Comparison of ENCODE assay signal across 8 mouse cellular contexts in genomic region chr7:46667256-46667655, GRCm38 (mm10). TPM values are rescaled to one million over a fixed set of nuclear protein-coding genes. Genes with fewer than 3 reads are reported as not detected.
A peak's percentile ranks its signal among the peaks of the same experiment; 100 is the strongest.
DNase-seq lines count a peak whose midpoint lies in the region; ATAC-seq and TF ChIP-seq lines count a peak whose summit lies in the region.

No protein-coding gene starts in this region.

- no peak overlapping the region for H3K9ac ChIP-seq in kidney, postnatal 0 days (ENCODE audit: low read depth, low read length)
- H3K9ac ChIP-seq in midbrain, postnatal 0 days (replicated peaks; ENCODE audit: low read length, poor library complexity, severe bottlenecking), result no peak overlapping the region

- H3K27ac ChIP-seq in kidney, postnatal 0 days, result no peak overlapping the region
- no peak overlapping the region for H3K27ac ChIP-seq in midbrain, postnatal 0 days (ENCODE audit: low read depth, low read length)

- no peak for ATAC-seq in kidney, postnatal 0 days (replicated peaks; ENCODE audit: low FRiP score, low read depth)
- 0 out of 2 replicates have a peak, but pooled peaks have one; percentile 44 for ATAC-seq in midbrain, postnatal 0 days (ENCODE audit: low FRiP score)

- H3K4me2 ChIP-seq in kidney, postnatal 0 days (ENCODE audit: low read length), result peak overlapping the region; percentile 32; the same call in 1 of the 2 replicates
- H3K4me2 ChIP-seq in midbrain, postnatal 0 days (ENCODE audit: low read depth, low read length, poor library complexity, severe bottlenecking), result peak overlapping the region; percentile 52

- no peak overlapping the region for H3K4me3 ChIP-seq in kidney, postnatal 0 days (replicated peaks; ENCODE audit: low read depth, low read length)
- H3K4me3 ChIP-seq in midbrain, postnatal 0 days (ENCODE audit: low read depth, low read length), result peak overlapping the region; percentile 8; the same call in 1 of the 2 replicates

- TF ChIP-seq CTCF in kidney, postnatal 0 days (IDR thresholded peaks at IDR 0.05; ENCODE audit: low read depth), result no peak
- no peak for TF ChIP-seq CTCF in midbrain, postnatal 0 days (IDR thresholded peaks at IDR 0.05)

- WGBS in kidney, postnatal 0 days, result under 1% methylated on average over 21 of the region's 21 CpGs
- 3% methylated on average over 21 of the region's 21 CpGs for WGBS in midbrain, postnatal 0 days

- no peaks in the 10 kb centered on the region for H3K36me3 ChIP-seq in kidney, postnatal 0 days (ENCODE audit: insufficient read depth, low read length)
- H3K36me3 ChIP-seq in midbrain, postnatal 0 days (ENCODE audit: insufficient read depth, low read length), result no peaks in the 10 kb centered on the region

- H3K4me1 ChIP-seq in kidney, postnatal 0 days (replicated peaks; ENCODE audit: insufficient read depth, low read length), result 0 out of 2 replicates have a peak, but pooled peaks cover 3% of the 10 kb centered on the region
- H3K4me1 ChIP-seq in midbrain, postnatal 0 days (ENCODE audit: insufficient read depth, low read length), result peaks cover 3% of the 10 kb centered on the region; the same call in 1 of the 2 replicates

- peak; percentile 28 for DNase-seq in kidney, postnatal 0 days (ENCODE audit: low spot score)
- no peak for DNase-seq in kidney, adult 9 months
- peak; percentile 64 for DNase-seq in embryo, embryonic 11 days
- DNase-seq in induced T-regulatory cell, adult 2 months (ENCODE audit: low read depth), result peak; percentile 24
- DNase-seq in midbrain, postnatal 0 days (ENCODE audit: low spot score), result peak; percentile 22
- no peak for DNase-seq in c-Kit-positive CD71-positive TER-119-positive erythroid progenitor cells, embryonic 14.5 days (ENCODE audit: low spot score)
- no peak for DNase-seq in left cerebral cortex, adult 18-20 months (ENCODE audit: low spot score in 2 of 2)
- DNase-seq in right cerebral cortex, postnatal 25 days, result no peak

- H3K9me3 ChIP-seq in kidney, postnatal 0 days (replicated peaks; ENCODE audit: low read length), result no peaks in the 10 kb centered on the region
- H3K9me3 ChIP-seq in midbrain, postnatal 0 days (ENCODE audit: low read length), result no peaks in the 10 kb centered on the region

- H3K27me3 ChIP-seq in kidney, postnatal 0 days (ENCODE audit: insufficient read depth, low read length), result no peaks in the 10 kb centered on the region
- H3K27me3 ChIP-seq in midbrain, postnatal 0 days (ENCODE audit: insufficient read depth, low read length), result peaks cover 13% of the 10 kb centered on the region; the same call in 1 of the 2 replicates

RNA-seq across cellular contexts. Expression of gene Tph1, which starts 5.1 kb away (rescaled TPM):
- 1.3 and 2.2 TPM in 2 replicates for polyA plus RNA-seq in kidney, postnatal 0 days (2015; fragmentation: Nextera tagmentation; extraction: Ambion mirVana)
- total RNA-seq in midbrain, postnatal 0 days (2014; rRNA removed), result 2.3 TPM in 1 of 2 replicates, not detected in the other
- polyA plus RNA-seq in midbrain, postnatal 0 days (2015; fragmentation: Nextera tagmentation; extraction: Ambion mirVana), result 0.49 and 1.5 TPM in 2 replicates
- under 1 TPM; 0.16 to 0.21 TPM for total RNA-seq in left cerebral cortex, adult 18-20 months (2021)

RNA-seq across cellular contexts. Expression of gene Sergef, which starts 27.6 kb away (rescaled TPM):
- 15.5 and 17.2 TPM in 2 replicates for polyA plus RNA-seq in kidney, postnatal 0 days (2015; fragmentation: Nextera tagmentation; extraction: Ambion mirVana)
- total RNA-seq in midbrain, postnatal 0 days (2014; rRNA removed), result 47.5 and 49.1 TPM in 2 replicates
- polyA plus RNA-seq in midbrain, postnatal 0 days (2015; fragmentation: Nextera tagmentation; extraction: Ambion mirVana), result 47.8 and 50.9 TPM in 2 replicates
- 10 to 100 TPM; 73.6 to 85.6 TPM for total RNA-seq in left cerebral cortex, adult 18-20 months (2021)

RNA-seq across cellular contexts. Expression of gene Saal1, which starts 43.2 kb away (rescaled TPM):
- 20.3 and 23.1 TPM in 2 replicates for polyA plus RNA-seq in kidney, postnatal 0 days (2015; fragmentation: Nextera tagmentation; extraction: Ambion mirVana)
- 12.1 and 13.6 TPM in 2 replicates for total RNA-seq in midbrain, postnatal 0 days (2014; rRNA removed)
- 10.2 and 10.6 TPM in 2 replicates for polyA plus RNA-seq in midbrain, postnatal 0 days (2015; fragmentation: Nextera tagmentation; extraction: Ambion mirVana)
- total RNA-seq in left cerebral cortex, adult 18-20 months (2021), result 1 to 10 TPM; 8.1 to 8.2 TPM

RNA-seq across cellular contexts. Expression of gene Saa3, which starts 48.2 kb away (rescaled TPM):
- polyA plus RNA-seq in kidney, postnatal 0 days (2015; fragmentation: Nextera tagmentation; extraction: Ambion mirVana), result 0.32 and 0.49 TPM in 2 replicates
- not detected in 2 replicates for total RNA-seq in midbrain, postnatal 0 days (2014; rRNA removed)
- 0.30 TPM in 1 of 2 replicates, not detected in the other for polyA plus RNA-seq in midbrain, postnatal 0 days (2015; fragmentation: Nextera tagmentation; extraction: Ambion mirVana)
- total RNA-seq in left cerebral cortex, adult 18-20 months (2021), result not detected

Comparison
In these comparisons a context has a peak if more than half of its experiments do, and no peak if none do; other contexts are left out.
1. DNase-seq: peak in kidney, postnatal 0 days (single experiment), embryo, embryonic 11 days (single experiment), induced T-regulatory cell, adult 2 months (single experiment) and midbrain, postnatal 0 days (single experiment); none in kidney, adult 9 months (single experiment), c-Kit-positive CD71-positive TER-119-positive erythroid progenitor cells, embryonic 14.5 days (single experiment), left cerebral cortex, adult 18-20 months (0 of 2) and right cerebral cortex, postnatal 25 days (single experiment).